Mouse (Mus musculus): ENCODE results near the gene Mgat3. TPM values are rescaled to one million over a fixed set of nuclear protein-coding genes. Genes with fewer than 3 reads are reported as not detected.

Mgat3 gene
- 10.3 and 10.7 TPM in 2 replicates for polyA plus RNA-seq (2015; fragmentation: Nextera tagmentation; extraction: Ambion mirVana)

GRCm38 (mm10) chr15:80173001-80173771 lies at the start of gene Mgat3:
TSS of gene Mgat3 (plus strand) at chr15:80173721.
- Histone ChIP-seq H3K27me3 (no peaks in the 10 kb centered on the region), H3K36me3 (no peaks in the 10 kb centered on the region), H3K4me1 (peaks cover 33% of the 10 kb centered on the region), H3K4me3 (peak within 1 kb of the TSS; percentile 79), H3K9me3 (no peaks in the 10 kb centered on the region), H3K4me2 (replicated peaks) (peak within 1 kb of the TSS; percentile 85), H3K27ac (replicated peaks) (peak within 1 kb of the TSS; percentile 93), H3K9ac (replicated peaks) (peak within 1 kb of the TSS; percentile 99)
- peak; percentile 72 for ATAC-seq (replicated peaks)
- WGBS = 3% methylated on average over 34 of the region's 85 CpGs

GRCm38 (mm10) chr15:80124651-80125050 lies 48.9 kb upstream of the Mgat3 start:
- H3K4me1 ChIP-seq = no peaks in the 10 kb centered on the region
- 81% methylated on average over 4 of the region's 4 CpGs for WGBS
- H3K4me3 ChIP-seq = no peak overlapping the region
- no peaks in the 10 kb centered on the region for H3K36me3 ChIP-seq
- no peak overlapping the region for H3K27ac ChIP-seq (replicated peaks)
- H3K4me2 ChIP-seq (replicated peaks) = no peak overlapping the region
- H3K27me3 ChIP-seq = no peaks in the 10 kb centered on the region
- no peak for ATAC-seq (replicated peaks)
- no peak overlapping the region for H3K9ac ChIP-seq (replicated peaks)
- H3K9me3 ChIP-seq = no peaks in the 10 kb centered on the region

- H3K9me3 ChIP-seq = no peaks in the 10 kb centered on the region
- no peak for ATAC-seq (replicated peaks)
- no peaks in the 10 kb centered on the region for H3K36me3 ChIP-seq
- 68% methylated on average over 1 of the region's 1 CpGs for WGBS
- H3K27me3 ChIP-seq = no peaks in the 10 kb centered on the region
- H3K9ac ChIP-seq (replicated peaks) = no peak overlapping the region
- H3K4me3 ChIP-seq = no peak overlapping the region
- no peak overlapping the region for H3K4me2 ChIP-seq (replicated peaks)
- no peak overlapping the region for H3K27ac ChIP-seq (replicated peaks)
- H3K4me1 ChIP-seq = no peaks in the 10 kb centered on the region
These were observed 46.3 kb upstream of the Mgat3 start for GRCm38 (mm10) chr15:80127191-80127590.

GRCm38 (mm10) chr15:80129982-80130381 lies 43.5 kb upstream of the Mgat3 start:
- no peak overlapping the region for H3K4me3 ChIP-seq
- no peak for ATAC-seq (replicated peaks)
- H3K4me1 ChIP-seq = peaks cover 16% of the 10 kb centered on the region
- H3K36me3 ChIP-seq = no peaks in the 10 kb centered on the region
- H3K27ac ChIP-seq (replicated peaks) = no peak overlapping the region
- no peak overlapping the region for H3K9ac ChIP-seq (replicated peaks)
- no peaks in the 10 kb centered on the region for H3K27me3 ChIP-seq
- WGBS = 90% methylated on average over 6 of the region's 6 CpGs
- no peaks in the 10 kb centered on the region for H3K9me3 ChIP-seq
- H3K4me2 ChIP-seq (replicated peaks) = no peak overlapping the region

GRCm38 (mm10) chr15:80130689-80131088 lies 42.8 kb upstream of the Mgat3 start:
- H3K4me1 ChIP-seq = peaks cover 16% of the 10 kb centered on the region
- H3K36me3 ChIP-seq = no peaks in the 10 kb centered on the region
- H3K27me3 ChIP-seq = no peaks in the 10 kb centered on the region
- WGBS = 93% methylated on average over 5 of the region's 5 CpGs
- no peak overlapping the region for H3K9ac ChIP-seq (replicated peaks)
- no peak overlapping the region for H3K4me2 ChIP-seq (replicated peaks)
- no peak overlapping the region for H3K27ac ChIP-seq (replicated peaks)
- H3K9me3 ChIP-seq = no peaks in the 10 kb centered on the region
- no peak overlapping the region for H3K4me3 ChIP-seq
- no peak for ATAC-seq (replicated peaks)

- H3K36me3 ChIP-seq = no peaks in the 10 kb centered on the region
- H3K27ac ChIP-seq (replicated peaks) = no peak overlapping the region
- H3K4me2 ChIP-seq (replicated peaks) = no peak overlapping the region
- WGBS = 78% methylated on average over 6 of the region's 6 CpGs
- no peaks in the 10 kb centered on the region for H3K9me3 ChIP-seq
- H3K27me3 ChIP-seq = no peaks in the 10 kb centered on the region
- H3K9ac ChIP-seq (replicated peaks) = no peak overlapping the region
- peaks cover 16% of the 10 kb centered on the region for H3K4me1 ChIP-seq
- H3K4me3 ChIP-seq = no peak overlapping the region
- no peak for ATAC-seq (replicated peaks)
These were observed 42.1 kb upstream of the Mgat3 start for GRCm38 (mm10) chr15:80131421-80131820.

GRCm38 (mm10) chr15:80132452-80132851 lies 41.1 kb upstream of the Mgat3 start:
- Histone ChIP-seq H3K4me1 (peaks cover 16% of the 10 kb centered on the region), H3K9me3 (no peaks in the 10 kb centered on the region), H3K4me2 (replicated peaks) (peak overlapping the region; percentile 86), H3K4me3 (peak overlapping the region; percentile 84), H3K36me3 (no peaks in the 10 kb centered on the region), H3K27me3 (no peaks in the 10 kb centered on the region), H3K27ac (replicated peaks) (no peak overlapping the region), H3K9ac (replicated peaks) (no peak overlapping the region; the same call in 1 of the 2 replicates)
- ATAC-seq (replicated peaks) = no peak
- WGBS = 83% methylated on average over 9 of the region's 9 CpGs

GRCm38 (mm10) chr15:80132993-80133586 lies 40.4 kb upstream of the Mgat3 start, which contains the start of gene Tab1:
TSS of gene Tab1 (plus strand) at chr15:80133127.
- Histone ChIP-seq H3K27ac (replicated peaks) (peak within 1 kb of the TSS; percentile 98), H3K4me3 (peak within 1 kb of the TSS; percentile 84), H3K4me2 (replicated peaks) (peak within 1 kb of the TSS; percentile 86), H3K4me1 (peaks cover 16% of the 10 kb centered on the region), H3K36me3 (no peaks in the 10 kb centered on the region), H3K27me3 (no peaks in the 10 kb centered on the region), H3K9ac (replicated peaks) (peak within 1 kb of the TSS; percentile 83), H3K9me3 (no peaks in the 10 kb centered on the region)
- under 1% methylated on average over 53 of the region's 59 CpGs for WGBS
- ATAC-seq (replicated peaks) = peak; percentile 96

- Histone ChIP-seq H3K9ac (replicated peaks) (peak overlapping the region; percentile 83), H3K27me3 (no peaks in the 10 kb centered on the region), H3K4me3 (peak overlapping the region; percentile 84), H3K4me2 (replicated peaks) (peak overlapping the region; percentile 86), H3K36me3 (no peaks in the 10 kb centered on the region), H3K27ac (replicated peaks) (peak overlapping the region; percentile 98), H3K9me3 (no peaks in the 10 kb centered on the region), H3K4me1 (peaks cover 19% of the 10 kb centered on the region)
- peak; percentile 9; the same call in 1 of the 2 replicates for ATAC-seq (replicated peaks)
- WGBS = 13% methylated on average over 14 of the region's 14 CpGs
These were observed 39.7 kb upstream of the Mgat3 start for GRCm38 (mm10) chr15:80133682-80134449.

- no peaks in the 10 kb centered on the region for H3K9me3 ChIP-seq
- no peak for ATAC-seq (replicated peaks)
- H3K36me3 ChIP-seq = no peaks in the 10 kb centered on the region
- peak overlapping the region; percentile 84 for H3K4me3 ChIP-seq
- WGBS = 76% methylated on average over 9 of the region's 9 CpGs
- peaks cover 19% of the 10 kb centered on the region for H3K4me1 ChIP-seq
- peak overlapping the region; percentile 83 for H3K9ac ChIP-seq (replicated peaks)
- peak overlapping the region; percentile 86 for H3K4me2 ChIP-seq (replicated peaks)
- no peaks in the 10 kb centered on the region for H3K27me3 ChIP-seq
- H3K27ac ChIP-seq (replicated peaks) = 0 out of 2 replicates have a peak overlapping the region, but pooled peaks have one; percentile 15
These were observed 39.1 kb upstream of the Mgat3 start for GRCm38 (mm10) chr15:80134450-80134847.

GRCm38 (mm10) chr15:80135499-80135898 lies 38.0 kb upstream of the Mgat3 start:
- H3K27me3 ChIP-seq = no peaks in the 10 kb centered on the region
- H3K9me3 ChIP-seq = no peaks in the 10 kb centered on the region
- ATAC-seq (replicated peaks) = no peak
- H3K4me3 ChIP-seq = no peak overlapping the region
- WGBS = 90% methylated on average over 2 of the region's 2 CpGs
- H3K4me1 ChIP-seq = peaks cover 19% of the 10 kb centered on the region
- no peaks in the 10 kb centered on the region for H3K36me3 ChIP-seq
- no peak overlapping the region for H3K4me2 ChIP-seq (replicated peaks)
- no peak overlapping the region for H3K9ac ChIP-seq (replicated peaks)
- no peak overlapping the region for H3K27ac ChIP-seq (replicated peaks)

GRCm38 (mm10) chr15:80136645-80137044 lies 36.9 kb upstream of the Mgat3 start:
- 96% methylated on average over 3 of the region's 3 CpGs for WGBS
- Histone ChIP-seq H3K4me3 (no peak overlapping the region), H3K27ac (replicated peaks) (no peak overlapping the region), H3K27me3 (no peaks in the 10 kb centered on the region), H3K4me1 (peaks cover 19% of the 10 kb centered on the region), H3K9ac (replicated peaks) (no peak overlapping the region), H3K9me3 (no peaks in the 10 kb centered on the region), H3K36me3 (peaks cover 5% of the 10 kb centered on the region; the same call in 1 of the 2 replicates), H3K4me2 (replicated peaks) (no peak overlapping the region)
- ATAC-seq (replicated peaks) = no peak

Measured in forebrain, embryonic 15.5 days (tissue).